Mouse (Mus musculus) liver, embryonic 13.5 days (tissue): ENCODE results near the gene Lmntd1. TPM values are rescaled to one million over a fixed set of nuclear protein-coding genes. Genes with fewer than 3 reads are reported as not detected.

Experiments
- ATAC-seq: fragments of 200-750 bp; cut with Nextera tagmentation; 2 replicates; pipeline ENCODE4 v1.8.0; 2017; ENCODE audit warnings: low read depth, mild to moderate bottlenecking, moderate number of reproducible peaks, moderate library complexity
- DNase-seq: peaks from one replicate; pipeline ENCODE4 v3.0.0; 2022
- H3K27ac ChIP-seq: fragments of 300-500 bp; sonication (generic); 2 replicates; pipeline ENCODE4 v1.5.1; 2015; ENCODE audit warnings: moderate library complexity, mild to moderate bottlenecking, inconsistent platforms
- H3K27me3 ChIP-seq: fragments of 300-500 bp; sonication (generic); 2 replicates; pipeline ENCODE4 v1.6.1; 2015; ENCODE audit warnings: mild to moderate bottlenecking, inconsistent platforms
- H3K36me3 ChIP-seq: fragments of 300-500 bp; sonication (generic); 2 replicates; pipeline ENCODE4 v1.6.1; 2015; ENCODE audit warnings: mild to moderate bottlenecking, inconsistent platforms
- H3K4me1 ChIP-seq: fragments of 300-500 bp; sonication (generic); replicated peaks from 2 replicates; pipeline ENCODE4 v1.6.1; 2015; ENCODE audit warnings: inconsistent platforms
- H3K4me2 ChIP-seq: fragments of 300-500 bp; sonication (generic); 2 replicates; pipeline ENCODE4 v1.6.1; 2015; ENCODE audit warnings: inconsistent platforms, mild to moderate bottlenecking, moderate library complexity
- H3K4me3 ChIP-seq: fragments of 300-500 bp; sonication (generic); replicated peaks from 2 replicates; pipeline ENCODE4 v1.5.1; 2015; ENCODE audit warnings: mild to moderate bottlenecking, inconsistent platforms
- H3K9ac ChIP-seq: fragments of 300-500 bp; sonication (generic); 2 replicates; pipeline ENCODE4 v1.6.1; 2015; ENCODE audit warnings: mild to moderate bottlenecking, inconsistent platforms
- H3K9me3 ChIP-seq: fragments of 300-500 bp; sonication (generic); replicated peaks from 2 replicates; pipeline ENCODE4 v1.6.1; 2016; ENCODE audit warnings: inconsistent platforms
- WGBS: fragments of 180-500 bp; shearing (Covaris S2); methylation state at CpG from one replicate; pipeline ENCODE4 v1.1.7; 2015; ENCODE audit not compliant: insufficient replicate concordance; 5-methylcytosine and 5-hydroxymethylcytosine counted together
- polyA plus RNA-seq: library from polyadenylated mRNA; unstranded; fragments of >200 nt; fragmentation: Nextera tagmentation; extraction: Ambion mirVana; gene quantifications from 2 replicates; pipeline ENCODE4 v1.2.1, GENCODE M21; 2015

The Lmntd1 gene
- polyA plus RNA-seq, 1 experiment from 2014 or later = not detected

DNA sequence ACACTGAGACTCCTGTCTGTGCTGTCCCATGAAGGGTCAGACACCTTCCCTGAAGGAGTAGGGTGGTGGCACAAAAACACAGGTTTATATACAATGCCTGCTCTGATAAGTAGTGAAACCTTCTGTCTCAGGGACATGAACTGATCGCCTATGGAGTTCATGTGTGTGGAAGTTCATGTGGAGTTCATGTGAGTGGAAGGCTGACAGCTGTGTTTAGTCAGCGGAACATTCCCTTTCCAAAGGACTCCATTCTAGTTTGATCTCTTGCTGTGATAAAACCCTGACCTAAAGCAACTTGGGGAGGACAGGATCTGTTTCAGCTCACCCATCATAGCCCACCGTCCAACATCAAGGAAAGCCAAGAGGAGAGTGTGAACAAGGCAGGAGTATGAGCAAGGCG lies 22.6 kb upstream of the Lmntd1 start:
- no peak overlapping the region for H3K4me3 ChIP-seq
- DNase-seq = no peak
- 62% methylated on average over 4 of the region's 4 CpGs for WGBS
- no peaks in the 10 kb centered on the region for H3K36me3 ChIP-seq
- no peaks in the 10 kb centered on the region for H3K4me1 ChIP-seq
- H3K9me3 ChIP-seq = peaks cover 4% of the 10 kb centered on the region; the same call in 1 of the 2 replicates
- H3K27me3 ChIP-seq = no peaks in the 10 kb centered on the region
- no peak for ATAC-seq
- H3K9ac ChIP-seq = no peak overlapping the region
- H3K4me2 ChIP-seq = no peak overlapping the region
- no peak overlapping the region for H3K27ac ChIP-seq

DNA sequence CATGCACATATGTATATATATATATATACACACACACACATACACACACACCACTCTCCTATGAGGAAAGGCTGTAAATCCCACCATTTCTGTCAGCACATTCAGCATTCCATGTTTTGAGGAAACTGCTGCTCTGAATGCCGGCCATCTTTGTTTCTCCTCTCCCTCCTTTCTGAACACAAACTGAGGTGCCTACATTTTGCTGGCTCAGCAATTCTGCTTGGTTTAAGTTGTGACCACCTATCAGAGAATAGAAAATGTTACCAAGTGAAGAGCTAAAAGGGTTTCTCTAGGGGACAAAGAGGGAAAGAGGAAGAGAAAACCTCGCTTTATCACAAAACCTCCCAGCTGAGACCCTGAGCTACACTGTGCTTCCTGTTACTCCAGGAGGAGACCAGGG lies 20.3 kb upstream of the Lmntd1 start:
- no peak overlapping the region for H3K4me2 ChIP-seq
- H3K9me3 ChIP-seq = no peaks in the 10 kb centered on the region; the same call in 1 of the 2 replicates
- 45% methylated on average over 2 of the region's 2 CpGs for WGBS
- no peaks in the 10 kb centered on the region for H3K36me3 ChIP-seq
- no peaks in the 10 kb centered on the region for H3K4me1 ChIP-seq
- no peak overlapping the region for H3K4me3 ChIP-seq
- H3K27me3 ChIP-seq = no peaks in the 10 kb centered on the region
- ATAC-seq (no peak), DNase-seq (no peak)
- no peak overlapping the region for H3K27ac ChIP-seq
- H3K9ac ChIP-seq = no peak overlapping the region

DNA sequence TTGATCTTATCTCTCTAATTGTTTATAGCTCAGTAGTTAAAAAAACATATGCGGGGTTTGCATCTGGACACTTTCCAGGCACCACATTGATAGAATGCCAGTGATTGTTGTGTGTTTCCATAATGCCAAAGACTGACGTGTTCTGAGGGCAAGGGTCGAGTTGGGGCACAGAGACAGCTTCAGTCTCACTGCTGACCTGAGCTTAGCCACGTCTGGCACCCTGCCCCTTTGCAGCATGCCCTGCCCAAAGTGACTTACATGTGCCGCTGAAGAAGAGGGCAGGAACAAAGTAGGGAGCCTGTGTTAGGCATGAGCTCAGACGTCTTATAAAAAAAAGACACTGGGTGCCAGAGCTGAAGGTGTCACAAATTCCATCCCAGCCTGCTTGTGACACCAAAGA lies 16.1 kb upstream of the Lmntd1 start:
- Histone ChIP-seq H3K9me3 (no peaks in the 10 kb centered on the region; the same call in 1 of the 2 replicates), H3K27me3 (no peaks in the 10 kb centered on the region), H3K4me1 (no peaks in the 10 kb centered on the region), H3K9ac (no peak overlapping the region), H3K4me2 (no peak overlapping the region), H3K4me3 (no peak overlapping the region), H3K36me3 (no peaks in the 10 kb centered on the region), H3K27ac (no peak overlapping the region)
- ATAC-seq = no peak
- WGBS = 54% methylated on average over 6 of the region's 6 CpGs
- DNase-seq = no peak

DNA sequence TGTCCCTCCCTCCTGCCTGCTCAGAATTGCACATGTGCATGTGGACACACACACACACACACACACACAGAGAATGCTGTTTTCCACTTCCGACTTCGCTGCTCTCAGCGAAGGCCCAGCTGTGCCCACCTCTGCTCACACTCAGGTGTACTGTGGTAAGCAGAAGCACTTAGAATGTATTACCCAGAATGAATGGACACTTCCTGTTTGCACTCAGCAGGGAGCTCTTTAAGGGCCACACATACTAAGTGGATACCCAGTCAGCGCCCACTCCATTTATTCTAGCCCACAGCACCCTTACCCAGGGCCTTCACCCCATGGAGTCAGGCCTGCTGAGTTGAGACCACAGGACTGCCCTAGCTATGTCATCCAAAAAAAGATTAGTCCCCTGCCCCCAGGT lies 9.0 kb upstream of the Lmntd1 start:
- no peak overlapping the region for H3K27ac ChIP-seq
- 77% methylated on average over 4 of the region's 4 CpGs for WGBS
- no peak overlapping the region for H3K4me3 ChIP-seq
- no peak for DNase-seq
- ATAC-seq = no peak
- no peaks in the 10 kb centered on the region for H3K36me3 ChIP-seq
- no peak overlapping the region for H3K4me2 ChIP-seq
- no peaks in the 10 kb centered on the region for H3K27me3 ChIP-seq
- no peaks in the 10 kb centered on the region for H3K9me3 ChIP-seq
- H3K4me1 ChIP-seq = no peaks in the 10 kb centered on the region
- H3K9ac ChIP-seq = no peak overlapping the region

DNA sequence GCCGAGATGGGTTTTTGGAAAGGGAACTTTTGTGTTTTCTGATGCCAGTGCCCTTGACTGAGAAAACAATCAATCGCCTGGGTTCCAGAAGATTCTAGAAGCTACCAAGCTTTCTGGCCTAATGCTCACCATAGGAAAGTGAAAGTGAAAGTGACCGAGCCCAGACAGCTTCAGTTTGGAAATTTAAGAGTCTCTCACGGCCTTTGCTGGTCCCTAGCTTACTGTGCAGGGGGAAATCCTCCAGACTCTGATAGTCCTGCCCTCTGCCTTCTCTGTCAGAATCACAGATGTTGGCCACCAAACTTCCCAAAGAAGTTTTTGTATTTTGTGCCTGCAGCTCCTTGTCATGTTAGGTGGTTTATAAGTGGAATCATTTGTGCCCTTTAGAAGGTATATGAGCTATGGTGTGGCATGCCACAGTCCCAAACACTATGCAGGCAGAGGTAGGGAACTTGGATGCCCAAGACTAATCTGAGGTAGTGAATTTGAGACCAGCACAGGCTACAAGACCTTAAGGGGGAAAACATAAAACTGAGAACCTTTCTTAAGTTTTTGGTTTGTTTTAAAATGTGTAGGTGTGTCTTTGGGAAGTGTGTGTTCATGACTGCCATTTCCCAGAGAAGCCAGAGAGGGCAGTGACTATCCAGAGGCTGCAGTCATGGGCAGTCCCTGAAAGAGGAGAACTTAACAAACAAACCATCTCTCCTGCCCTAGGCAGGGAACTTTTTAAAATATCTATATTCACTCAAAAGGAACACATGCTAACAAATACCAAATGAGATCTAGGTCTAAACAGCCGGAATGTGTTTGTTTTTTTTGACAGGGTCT lies 2.5 kb upstream of the Lmntd1 start:
- Histone ChIP-seq H3K27ac (no peak overlapping the region), H3K4me3 (no peak overlapping the region), H3K9me3 (no peaks in the 10 kb centered on the region), H3K36me3 (no peaks in the 10 kb centered on the region), H3K4me2 (0 out of 2 replicates have a peak overlapping the region, but pooled peaks have one; percentile 5), H3K9ac (no peak overlapping the region), H3K27me3 (no peaks in the 10 kb centered on the region), H3K4me1 (peaks cover 3% of the 10 kb centered on the region; the same call in 1 of the 2 replicates)
- DNase-seq (no peak), ATAC-seq (no peak)
- WGBS = 59% methylated on average over 5 of the region's 5 CpGs

DNA sequence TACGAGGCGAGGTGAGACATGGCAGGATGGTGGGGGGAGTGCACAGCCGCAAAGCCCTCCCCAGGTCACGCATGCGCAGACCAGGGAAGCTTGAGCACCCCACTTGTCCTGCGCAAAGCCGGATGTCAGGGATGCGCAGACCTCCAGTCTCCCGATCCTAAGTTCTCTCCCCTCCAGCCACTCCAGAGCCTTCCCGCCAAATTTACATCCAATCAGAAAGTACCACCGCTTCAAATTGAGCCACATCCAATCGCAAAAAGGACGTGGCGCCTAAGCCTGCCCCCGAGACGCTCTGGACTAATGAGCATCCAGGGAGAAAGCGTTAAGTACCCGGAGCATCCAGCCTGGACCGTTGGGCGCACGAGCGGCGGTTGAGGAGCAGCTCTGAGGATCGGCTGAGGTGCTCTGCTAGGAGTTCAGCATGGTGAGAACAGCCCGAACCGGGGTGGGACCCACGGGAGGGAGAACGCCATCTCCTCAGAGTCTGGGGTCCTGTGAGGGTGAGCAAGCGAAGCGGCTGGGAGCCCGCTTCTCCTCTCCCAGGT lies 1.6 kb upstream of the Lmntd1 start, which contains the start of gene Tuba3b:
Tuba3b (plus strand) TSS at position 92 of the 545 bp plus-strand sequence.
- ATAC-seq (no peak), DNase-seq (no peak)
- Histone ChIP-seq H3K9ac (no peak within 1 kb of the TSS), H3K27ac (no peak within 1 kb of the TSS), H3K9me3 (no peaks in the 10 kb centered on the region), H3K4me2 (0 out of 2 replicates have a peak within 1 kb of the TSS, but pooled peaks have one; percentile 5), H3K4me3 (no peak within 1 kb of the TSS), H3K4me1 (peaks cover 3% of the 10 kb centered on the region; the same call in 1 of the 2 replicates), H3K27me3 (no peaks in the 10 kb centered on the region), H3K36me3 (no peaks in the 10 kb centered on the region)
- WGBS = 84% methylated on average over 31 of the region's 31 CpGs

DNA sequence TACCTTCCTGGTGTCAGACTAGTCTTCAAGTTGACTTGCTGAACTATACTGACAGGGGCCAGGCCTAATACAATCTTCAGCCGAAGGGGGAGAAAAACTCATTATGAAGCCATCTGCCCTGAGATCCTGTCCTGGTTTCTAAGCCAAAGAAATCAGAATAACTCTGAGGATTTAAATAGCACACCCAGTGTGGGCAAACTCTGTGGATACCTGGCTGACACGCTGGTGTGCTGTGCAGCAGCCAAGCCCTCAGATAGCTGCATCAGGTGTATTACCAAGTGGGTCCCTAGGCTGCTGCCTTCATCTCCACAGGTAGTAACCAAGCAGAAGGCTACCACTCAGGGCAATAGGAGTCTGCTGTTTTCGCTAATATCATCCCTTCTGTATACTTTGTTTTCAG lies 1.5 kb downstream of the Lmntd1 start:
- H3K4me1 ChIP-seq = peaks cover 3% of the 10 kb centered on the region; the same call in 1 of the 2 replicates
- no peak overlapping the region for H3K4me3 ChIP-seq
- no peak for ATAC-seq
- H3K27ac ChIP-seq = no peak overlapping the region
- DNase-seq = no peak
- H3K4me2 ChIP-seq = no peak overlapping the region
- H3K27me3 ChIP-seq = no peaks in the 10 kb centered on the region
- H3K9me3 ChIP-seq = no peaks in the 10 kb centered on the region
- no peak overlapping the region for H3K9ac ChIP-seq
- no peaks in the 10 kb centered on the region for H3K36me3 ChIP-seq
- WGBS = 59% methylated on average over 3 of the region's 3 CpGs

DNA sequence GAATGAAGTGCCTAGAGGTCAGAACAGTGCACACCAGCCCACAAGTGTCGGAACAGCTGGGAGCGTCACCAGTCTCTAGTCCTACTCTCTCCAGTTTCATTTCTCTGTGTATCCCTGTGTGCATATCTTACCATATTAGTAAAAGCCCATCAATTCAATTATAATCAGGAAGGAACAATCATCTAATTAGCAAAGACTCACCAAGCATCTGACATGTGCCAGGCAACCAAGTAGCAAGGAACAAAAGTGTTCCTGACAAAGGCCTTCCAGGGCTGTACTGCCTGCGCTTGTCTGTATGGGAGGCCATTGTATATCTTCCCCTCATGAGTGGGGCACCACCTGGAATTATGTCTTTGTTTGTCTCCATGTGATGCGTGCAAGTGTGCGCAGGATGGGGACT lies 3.2 kb downstream of the Lmntd1 start:
- ATAC-seq (no peak), DNase-seq (no peak)
- H3K27me3 ChIP-seq = no peaks in the 10 kb centered on the region
- H3K4me1 ChIP-seq = no peaks in the 10 kb centered on the region
- WGBS = 78% methylated on average over 5 of the region's 5 CpGs
- no peaks in the 10 kb centered on the region for H3K9me3 ChIP-seq
- no peak overlapping the region for H3K4me2 ChIP-seq
- H3K4me3 ChIP-seq = no peak overlapping the region
- H3K36me3 ChIP-seq = no peaks in the 10 kb centered on the region
- H3K27ac ChIP-seq = no peak overlapping the region
- no peak overlapping the region for H3K9ac ChIP-seq

DNA sequence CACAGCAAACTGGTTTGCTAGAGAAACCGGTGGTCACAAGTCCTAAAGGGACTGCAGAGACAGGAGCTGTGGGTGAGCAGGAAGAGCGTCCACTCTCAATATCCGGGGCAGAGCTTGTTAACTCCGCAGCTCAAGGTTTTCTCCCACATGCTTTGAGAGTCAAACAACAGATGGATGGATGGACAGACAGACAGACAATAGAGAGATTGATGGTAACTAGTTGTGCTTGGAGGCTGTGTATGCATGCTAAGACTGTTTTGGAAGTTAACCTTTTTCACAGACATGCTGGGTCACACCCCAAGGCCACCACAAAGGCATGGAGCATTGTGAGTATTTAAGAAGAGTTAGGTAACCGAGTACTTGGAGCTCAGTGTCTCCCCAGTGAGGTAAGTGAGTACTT lies 5.4 kb downstream of the Lmntd1 start:
- DNase-seq (no peak), ATAC-seq (no peak)
- no peaks in the 10 kb centered on the region for H3K9me3 ChIP-seq
- H3K27me3 ChIP-seq = no peaks in the 10 kb centered on the region
- H3K4me2 ChIP-seq = no peak overlapping the region
- no peaks in the 10 kb centered on the region for H3K4me1 ChIP-seq
- no peak overlapping the region for H3K27ac ChIP-seq
- no peak overlapping the region for H3K9ac ChIP-seq
- 74% methylated on average over 5 of the region's 5 CpGs for WGBS
- no peaks in the 10 kb centered on the region for H3K36me3 ChIP-seq
- H3K4me3 ChIP-seq = no peak overlapping the region

DNA sequence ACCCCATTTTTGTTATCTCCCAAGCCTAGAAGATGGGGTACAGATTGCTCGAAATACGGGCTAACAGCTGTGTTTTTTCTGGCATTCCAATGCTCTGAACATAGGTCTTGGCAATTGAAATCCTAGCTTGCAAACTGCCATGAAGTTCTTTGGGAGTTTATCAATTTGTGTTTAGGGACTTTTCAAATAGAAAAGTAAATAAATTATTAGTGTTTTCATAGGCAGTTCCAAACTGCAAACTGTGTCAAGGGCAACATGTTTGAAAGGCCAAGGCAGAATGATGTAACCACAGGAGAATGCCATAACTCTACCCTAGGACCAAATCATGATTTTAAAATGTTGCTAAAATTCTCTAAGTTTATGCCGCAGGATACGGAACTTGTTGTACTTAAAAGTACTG lies 6.4 kb downstream of the Lmntd1 start:
- Histone ChIP-seq H3K27ac (no peak overlapping the region), H3K4me1 (no peaks in the 10 kb centered on the region), H3K9me3 (no peaks in the 10 kb centered on the region), H3K9ac (no peak overlapping the region), H3K4me3 (no peak overlapping the region), H3K4me2 (no peak overlapping the region), H3K27me3 (no peaks in the 10 kb centered on the region), H3K36me3 (no peaks in the 10 kb centered on the region)
- DNase-seq (no peak), ATAC-seq (no peak)
- 78% methylated on average over 4 of the region's 4 CpGs for WGBS

DNA sequence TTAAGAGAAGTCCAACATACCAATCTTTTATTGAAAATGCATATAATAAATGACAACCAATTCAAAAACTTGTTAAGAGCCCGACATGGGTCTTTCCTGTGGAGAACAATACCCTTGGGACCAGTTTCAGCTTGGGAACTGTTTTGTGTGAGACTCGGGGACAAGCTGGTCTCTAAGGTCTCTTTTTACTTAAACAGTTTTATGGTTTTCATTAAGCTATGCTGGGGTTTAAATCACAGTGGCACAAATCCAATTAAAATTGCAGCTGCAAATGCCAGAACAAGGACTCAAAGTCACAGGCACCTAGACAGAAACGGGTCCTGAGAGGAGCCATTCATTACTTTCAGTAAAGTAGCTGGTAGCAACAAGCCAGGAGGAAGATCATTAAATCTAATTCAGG lies 8.9 kb downstream of the Lmntd1 start:
- no peaks in the 10 kb centered on the region for H3K36me3 ChIP-seq
- no peak overlapping the region for H3K9ac ChIP-seq
- H3K4me1 ChIP-seq = no peaks in the 10 kb centered on the region
- no peaks in the 10 kb centered on the region for H3K27me3 ChIP-seq
- no peaks in the 10 kb centered on the region for H3K9me3 ChIP-seq
- no peak overlapping the region for H3K4me2 ChIP-seq
- no peak overlapping the region for H3K27ac ChIP-seq
- no peak overlapping the region for H3K4me3 ChIP-seq
- DNase-seq (no peak), ATAC-seq (no peak)
- 31% methylated on average over 3 of the region's 3 CpGs for WGBS

DNA sequence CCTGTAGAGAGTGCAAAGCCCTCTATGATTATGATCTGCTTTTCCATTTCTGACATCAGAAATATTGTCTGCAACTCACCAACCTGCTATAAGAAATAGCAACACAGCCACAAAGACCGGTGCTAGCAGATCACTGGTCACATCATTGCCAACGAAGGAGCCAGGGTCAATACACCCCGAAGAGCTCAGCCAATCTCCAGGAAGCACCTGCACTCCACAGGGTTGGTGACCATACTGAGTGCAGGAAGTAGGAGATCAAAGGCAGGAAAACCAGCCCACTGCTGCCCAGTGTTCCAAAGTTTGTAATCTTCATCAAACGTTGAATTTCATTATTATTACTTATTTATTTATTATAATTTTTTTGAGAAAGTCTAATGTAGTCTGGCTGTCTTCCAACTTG lies 9.5 kb downstream of the Lmntd1 start:
- DNase-seq (no peak), ATAC-seq (no peak)
- H3K4me1 ChIP-seq = no peaks in the 10 kb centered on the region
- H3K4me3 ChIP-seq = no peak overlapping the region
- whole genome bisulfite sequencing = 13% methylated on average over 4 of the region's 4 CpGs
- no peaks in the 10 kb centered on the region for H3K36me3 ChIP-seq
- no peaks in the 10 kb centered on the region for H3K9me3 ChIP-seq
- H3K4me2 ChIP-seq = no peak overlapping the region
- no peak overlapping the region for H3K27ac ChIP-seq
- no peaks in the 10 kb centered on the region for H3K27me3 ChIP-seq
- no peak overlapping the region for H3K9ac ChIP-seq
